Mouse (Mus musculus) cerebellum, adult 2 months (tissue): ENCODE data around the gene Il19. TPM values are rescaled to one million over a fixed set of nuclear protein-coding genes. Genes with fewer than 3 reads are reported as not detected.

Experiments
- DNase-seq, 2 experiments: peaks; one replicate each; pipeline ENCODE4 v3.0.0; 2021
- H3K27ac ChIP-seq: fragments of 200-500 bp; 2 replicates; pipeline ENCODE4 v1.5.1; 2012; ENCODE audit warnings: low read length, control low read depth, inconsistent platforms; ENCODE audit not compliant: insufficient read depth
- H3K27me3 ChIP-seq: fragments of 200-500 bp; 2 replicates; pipeline ENCODE4 v1.6.1; 2012; ENCODE audit warnings: inconsistent platforms, mild to moderate bottlenecking, low read length, moderate library complexity; ENCODE audit not compliant: control insufficient read depth, insufficient read depth
- H3K4me1 ChIP-seq: fragments of 200-500 bp; 2 replicates; pipeline ENCODE4 v1.6.1; 2011; ENCODE audit warnings: low read length; ENCODE audit not compliant: control insufficient read depth, insufficient read depth
- H3K4me3 ChIP-seq: fragments of 200-500 bp; replicated peaks from 2 replicates; pipeline ENCODE3; 2011; ENCODE audit warnings: mild to moderate bottlenecking, low read depth, low read length, control low read depth; ENCODE audit not compliant: insufficient read depth
- CTCF ChIP-seq: fragments of 200-500 bp; IDR thresholded peaks from 2 replicates; pipeline ENCODE4 v1.5.1; 2011; ENCODE audit warnings: low read depth, mild to moderate bottlenecking, control low read depth, low read length, moderate library complexity, borderline replicate concordance; ENCODE audit not compliant: insufficient read depth
- POLR2A ChIP-seq: fragments of 200-500 bp; IDR thresholded peaks from 2 replicates; pipeline ENCODE4 v1.6.1; 2011; ENCODE audit warnings: low read length, control low read depth, borderline replicate concordance; ENCODE audit not compliant: insufficient read depth
- WGBS: fragments of 180-500 bp; shearing (Covaris S2); methylation state at CpG from one replicate; pipeline ENCODE4 v1.1.7; 2018; 5-methylcytosine and 5-hydroxymethylcytosine counted together
- polyA plus RNA-seq: library from polyadenylated mRNA; depleted of rRNA; stranded (reverse); fragments of >200 nt; gene quantifications from 2 replicates; pipeline ENCODE4 v1.2.3, GENCODE M21; 2012; rRNA removed

Il19 gene
- polyA plus RNA-seq, 1 experiment = 0.10 TPM

- 83% methylated on average over 6 of the region's 6 CpGs for WGBS
- no peak for DNase-seq
Observed at GRCm38 (mm10) chr1:130894468-130894867, 45.4 kb downstream of the Il19 start.

GRCm38 (mm10) chr1:130893329-130894040 lies 46.4 kb downstream of the Il19 start:
- DNase-seq = no peak
- Histone ChIP-seq H3K27ac (no peak overlapping the region), H3K27me3 (no peaks in the 10 kb centered on the region), H3K4me3 (no peak overlapping the region), H3K4me1 (no peaks in the 10 kb centered on the region)
- 73% methylated on average over 9 of the region's 9 CpGs for WGBS
- TF ChIP-seq POLR2A = no peak
- no peak for TF ChIP-seq CTCF

More at GRCm38 (mm10) chr1:130894468-130894867, 45.4 kb downstream of the Il19 start:
- H3K27me3 ChIP-seq = no peaks in the 10 kb centered on the region
- H3K4me3 ChIP-seq = no peak overlapping the region
- no peaks in the 10 kb centered on the region for H3K4me1 ChIP-seq
- TF ChIP-seq POLR2A = no peak
- TF ChIP-seq CTCF = no peak
- H3K27ac ChIP-seq = no peak overlapping the region

GRCm38 (mm10) chr1:130892446-130892845 lies 47.5 kb downstream of the Il19 start:
- DNase-seq = no peak
- no peaks in the 10 kb centered on the region for H3K27me3 ChIP-seq
- no peaks in the 10 kb centered on the region for H3K4me1 ChIP-seq
- H3K27ac ChIP-seq = no peak overlapping the region
- TF ChIP-seq CTCF = no peak
- no peak for TF ChIP-seq POLR2A
- H3K4me3 ChIP-seq = no peak overlapping the region
- 18% methylated on average over 1 of the region's 1 CpGs for WGBS

- no peaks in the 10 kb centered on the region for H3K4me1 ChIP-seq
- DNase-seq = no peak
- no peak within 1 kb of the TSS for H3K27ac ChIP-seq
- no peaks in the 10 kb centered on the region for H3K27me3 ChIP-seq
- H3K4me3 ChIP-seq = no peak within 1 kb of the TSS
- TF ChIP-seq CTCF (no peak), POLR2A (no peak)
Observed at GRCm38 (mm10) chr1:130887354-130887753, 52.6 kb downstream of the Il19 start, which contains the start of gene Il24. Gene Il24, minus strand, starts transcription at chr1:130887454.

- no peak overlapping the region for H3K4me3 ChIP-seq
- no peaks in the 10 kb centered on the region; the same call in 1 of the 2 replicates for H3K4me1 ChIP-seq
- H3K27me3 ChIP-seq = no peaks in the 10 kb centered on the region; the same call in 1 of the 2 replicates
- H3K27ac ChIP-seq = no peak overlapping the region
- TF ChIP-seq POLR2A = no peak
- TF ChIP-seq CTCF = no peak
- WGBS = 86% methylated on average over 4 of the region's 4 CpGs
- DNase-seq = no peak
Observed at GRCm38 (mm10) chr1:130883146-130883545, 56.8 kb downstream of the Il19 start.

Other genes with a start within 250 kb of the Il19 start
- gene Gm29427, start 224.3 kb downstream of the Il19 start, polyA plus RNA-seq = not detected in 2 replicates
- 7.6 and 7.8 TPM in 2 replicates for gene Yod1, start 222.8 kb downstream of the Il19 start, polyA plus RNA-seq
- gene Pfkfb2, start 210.9 kb downstream of the Il19 start, polyA plus RNA-seq = 42.6 and 42.8 TPM in 2 replicates
- 2.9 TPM in 2 replicates for gene AA986860, start 208.1 kb downstream of the Il19 start, polyA plus RNA-seq
- 0.07 TPM in 1 of 2 replicates, not detected in the other for gene Fcamr, start 139.2 kb downstream of the Il19 start, polyA plus RNA-seq
- 0.05 and 0.16 TPM in 2 replicates for gene Pigr, start 113.4 kb downstream of the Il19 start, polyA plus RNA-seq
- gene Fcmr, start 74.4 kb downstream of the Il19 start, polyA plus RNA-seq = 0.82 and 1.1 TPM in 2 replicates
- gene Il24, start 52.7 kb downstream of the Il19 start, polyA plus RNA-seq = not detected in 2 replicates
- not detected in 2 replicates for gene Il20, start 28.7 kb downstream of the Il19 start, polyA plus RNA-seq
- gene Il10, start 79.7 kb upstream of the Il19 start, polyA plus RNA-seq = not detected in 2 replicates
- 34.0 and 35.8 TPM in 2 replicates for gene Mapkapk2, start 157.7 kb upstream of the Il19 start, polyA plus RNA-seq
- gene Dyrk3, start 198.2 kb upstream of the Il19 start, polyA plus RNA-seq = 2.9 and 4.1 TPM in 2 replicates
- 53.8 and 54.5 TPM in 2 replicates for gene Eif2d, start 213.1 kb upstream of the Il19 start, polyA plus RNA-seq